Mouse (Mus musculus) urinary bladder, postnatal 10 days (tissue): ENCODE results near the gene Aspscr1.

Experiments
- DNase-seq: peaks from one replicate; pipeline ENCODE4 v3.0.0; 2022; ENCODE audit warnings: low spot score

Aspscr1 gene

DNA sequence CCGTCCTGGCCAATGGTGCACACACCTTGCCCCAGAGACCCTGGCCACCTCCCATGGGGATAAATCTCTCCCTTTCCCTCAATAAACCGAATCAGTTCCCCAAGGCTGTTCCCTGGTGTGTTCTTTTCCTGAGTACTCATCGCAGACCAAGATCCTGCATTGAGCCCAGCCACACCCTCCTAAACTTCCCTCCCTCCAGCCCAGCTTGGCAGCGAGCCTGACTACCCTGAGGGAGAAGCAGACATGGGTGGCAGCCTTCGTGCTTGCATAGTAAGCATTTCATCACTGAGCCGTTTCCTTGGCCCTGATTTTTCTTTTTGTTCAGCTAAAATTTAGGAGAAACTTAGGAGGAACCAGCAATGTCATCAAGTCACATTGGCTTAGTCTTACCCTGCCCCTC, 60.7 kb downstream of the Aspscr1 start:
- DNase-seq: no peak

DNA sequence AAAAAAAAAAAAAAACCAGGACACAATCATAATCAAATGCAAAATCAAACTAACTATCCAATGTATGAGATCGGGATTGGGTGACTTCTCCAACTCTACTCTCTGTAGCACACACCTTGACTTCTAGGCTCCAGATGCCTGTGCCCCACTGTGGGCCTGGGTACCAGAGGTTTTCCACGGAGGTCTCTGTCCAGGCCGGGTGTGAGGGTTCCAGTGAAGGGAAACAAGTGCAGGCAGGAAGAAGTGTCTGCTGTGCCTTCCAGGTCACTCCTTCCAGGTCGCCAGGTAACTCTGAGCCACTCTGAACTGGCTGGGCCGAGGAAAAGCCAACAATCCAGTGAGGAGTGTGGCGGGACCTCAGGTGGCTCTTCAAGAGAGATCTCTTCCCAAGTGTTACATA, 63.7 kb downstream of the Aspscr1 start:
- no peak for DNase-seq

DNA sequence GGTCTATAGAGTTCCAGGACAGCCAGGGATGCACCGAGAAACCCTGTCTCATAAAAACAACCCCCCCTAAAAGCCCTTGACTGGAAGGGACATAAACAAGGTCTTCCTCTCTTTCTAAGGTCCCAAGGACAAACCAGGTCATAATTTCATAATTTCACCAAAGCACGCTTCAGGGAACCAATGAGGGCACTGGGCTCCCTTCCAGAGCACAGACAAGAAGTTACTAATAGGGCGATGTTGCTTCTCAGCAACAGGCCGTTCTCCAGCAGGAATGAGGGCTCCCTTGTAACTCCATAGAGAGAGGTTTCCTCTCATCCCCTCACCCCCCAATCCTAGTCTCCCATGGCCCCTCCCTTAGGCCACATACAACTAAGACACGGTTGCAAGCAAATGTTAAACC, 68.2 kb downstream of the Aspscr1 start:
- no peak for DNase-seq

DNA sequence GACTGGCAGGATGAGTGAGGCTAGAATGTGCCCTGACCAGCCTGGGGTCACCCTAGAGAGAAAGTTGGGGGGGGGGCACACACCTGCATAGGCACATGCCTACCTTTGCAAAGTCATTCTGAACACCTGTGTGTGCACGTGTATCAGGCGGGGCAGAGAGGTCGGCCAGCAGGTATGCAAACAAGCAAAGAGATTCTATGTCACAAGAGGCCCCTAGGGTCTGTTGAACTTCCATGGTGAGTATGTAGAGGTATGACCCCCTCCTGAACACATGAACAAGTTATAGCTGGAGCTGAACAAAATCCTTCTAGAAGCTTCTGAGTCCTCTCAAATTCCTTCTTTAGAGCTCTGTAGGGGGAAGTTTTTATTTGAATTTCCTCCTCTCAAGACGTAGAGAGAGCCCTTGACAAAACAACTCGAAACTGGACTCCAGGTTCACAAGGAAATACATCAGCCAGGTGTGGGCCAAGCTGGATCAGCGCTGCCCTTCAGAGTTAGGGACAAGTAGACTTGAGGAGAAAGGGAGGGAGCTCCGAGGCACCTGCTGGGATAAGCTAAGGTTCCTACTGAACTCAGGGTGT, 71.4 kb downstream of the Aspscr1 start:
- DNase-seq: no peak

DNA sequence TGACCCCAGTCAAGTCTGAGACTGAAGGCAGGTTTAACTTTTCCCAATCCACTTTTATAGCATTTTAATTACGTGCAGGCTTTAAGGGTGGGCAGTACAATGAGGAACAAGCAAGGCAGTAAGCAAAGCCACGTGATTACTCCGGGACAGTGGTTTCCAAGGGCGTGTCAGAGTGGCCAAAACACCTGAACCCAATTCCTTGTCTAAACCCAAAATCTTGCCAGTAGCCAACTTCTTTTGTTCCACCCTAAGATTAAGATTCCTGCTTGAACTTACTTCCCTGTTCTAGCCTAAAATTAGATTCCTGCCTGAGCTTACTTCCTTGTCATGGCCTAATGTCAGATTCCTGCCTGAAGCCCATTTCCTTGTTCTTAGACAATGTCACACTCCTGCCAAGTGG, 75.2 kb downstream of the Aspscr1 start:
- no peak for DNase-seq

DNA sequence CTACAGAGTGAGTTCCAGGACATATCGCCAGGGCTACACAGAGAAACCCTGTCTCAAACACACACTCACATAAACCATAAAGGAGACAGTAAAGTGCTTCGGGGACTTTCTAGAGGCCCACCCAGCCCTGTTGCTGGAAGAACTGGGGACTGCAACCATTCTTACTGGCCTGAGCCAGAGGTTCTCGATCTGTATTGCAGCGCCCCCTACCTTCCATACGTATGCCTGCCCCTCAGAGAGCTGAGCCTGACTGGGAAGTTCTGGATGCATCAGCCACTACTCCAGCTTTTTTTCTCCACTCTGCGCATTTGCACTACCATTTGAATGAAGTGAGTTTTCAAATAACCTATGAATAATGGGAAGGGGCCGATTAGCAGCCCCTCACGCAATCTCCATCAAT, 76.7 kb downstream of the Aspscr1 start:
- DNase-seq: no peak

DNA sequence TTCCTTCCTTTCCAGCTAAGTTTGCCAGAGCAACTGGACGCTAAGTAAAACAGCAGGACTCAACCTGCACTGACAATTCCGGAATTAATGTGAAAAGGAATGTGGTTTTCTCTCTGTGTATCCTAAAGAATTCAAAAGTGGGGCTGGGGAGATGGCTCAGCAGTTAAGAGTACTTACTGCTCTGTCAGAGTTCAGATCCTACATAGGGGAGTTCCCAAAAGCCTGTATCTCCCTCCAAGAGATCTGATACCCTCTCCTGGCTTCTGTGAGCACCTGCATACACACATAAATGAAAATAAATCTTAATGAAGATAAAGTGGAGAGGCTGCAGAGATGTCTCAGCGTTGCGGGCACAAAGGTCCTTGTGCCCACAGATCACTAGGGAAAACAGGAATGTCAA, 78.8 kb downstream of the Aspscr1 start:
- no peak for DNase-seq
